Mouse (Mus musculus) cerebellum, adult (tissue): ENCODE measurements around the gene Zfp52.

Experiments used
- ATAC-seq: cut with Nextera tagmentation; 2 replicates; pipeline ENCODE4 v1.9.2; 2017; ENCODE audit warnings: mild to moderate bottlenecking, moderate library complexity, mixed read lengths; ENCODE audit not compliant: insufficient number of reproducible peaks, low FRiP score, low TSS enrichment

Gene Zfp52

GRCm38 (mm10) chr17:21536676-21537075 is 1.3 kb downstream of the Zfp52 start:
- ATAC-seq, result no peak

GRCm38 (mm10) chr17:21557831-21558230 is 22.5 kb downstream of the Zfp52 start:
- ATAC-seq, result no peak

GRCm38 (mm10) chr17:21566220-21566619 is 30.9 kb downstream of the Zfp52 start:
- ATAC-seq, result peak; percentile 84

GRCm38 (mm10) chr17:21566728-21567349 is 31.5 kb downstream of the Zfp52 start, which contains the start of gene Zfp948:
TSS of gene Zfp948 (plus strand) at chr17:21567008.
- ATAC-seq, result peak; percentile 93

- ATAC-seq, result no peak
Observed at GRCm38 (mm10) chr17:21567696-21568095, 32.4 kb downstream of the Zfp52 start.

GRCm38 (mm10) chr17:21579080-21579479 is 43.7 kb downstream of the Zfp52 start:
- ATAC-seq, result no peak

GRCm38 (mm10) chr17:21579493-21580175 is 44.3 kb downstream of the Zfp52 start:
- ATAC-seq, result no peak

- no peak for ATAC-seq
Observed at GRCm38 (mm10) chr17:21585521-21585920, 50.2 kb downstream of the Zfp52 start.
